Mouse (Mus musculus) forebrain, embryonic 12.5 days (tissue): ENCODE measurements around the gene Prkar2b. TPM values are rescaled to one million over a fixed set of nuclear protein-coding genes. Genes with fewer than 3 reads are reported as not detected.

Experiments used
- ATAC-seq: fragments of 200-750 bp; cut with Nextera tagmentation; 2 replicates; pipeline ENCODE4 v1.8.0; 2017; ENCODE audit warnings: moderate TSS enrichment; ENCODE audit not compliant: low FRiP score
- H3K27ac ChIP-seq: fragments of 300-500 bp; sonication (generic); 2 replicates; pipeline ENCODE4 v1.5.1; 2016; ENCODE audit warnings: mild to moderate bottlenecking
- H3K27me3 ChIP-seq: fragments of 300-500 bp; sonication (generic); 2 replicates; pipeline ENCODE4 v1.6.1; 2016; ENCODE audit warnings: mild to moderate bottlenecking
- H3K36me3 ChIP-seq: fragments of 300-500 bp; sonication (generic); replicated peaks from 2 replicates; pipeline ENCODE4 v1.6.1; 2016; ENCODE audit warnings: mild to moderate bottlenecking
- H3K4me1 ChIP-seq: fragments of 300-500 bp; sonication (generic); 2 replicates; pipeline ENCODE4 v1.6.1; 2016
- H3K4me2 ChIP-seq: fragments of 300-500 bp; sonication (generic); 2 replicates; pipeline ENCODE4 v1.6.1; 2016; ENCODE audit warnings: mild to moderate bottlenecking, moderate library complexity
- H3K4me3 ChIP-seq: fragments of 300-500 bp; sonication (generic); replicated peaks from 2 replicates; pipeline ENCODE4 v1.5.1; 2016; ENCODE audit warnings: mild to moderate bottlenecking
- H3K9ac ChIP-seq: fragments of 300-500 bp; sonication (generic); 2 replicates; pipeline ENCODE4 v1.6.1; 2016; ENCODE audit warnings: mild to moderate bottlenecking
- H3K9me3 ChIP-seq: fragments of 300-500 bp; sonication (generic); 2 replicates; pipeline ENCODE4 v1.6.1; 2016
- WGBS: fragments of 180-500 bp; shearing (Covaris S2); methylation state at CpG from one replicate; pipeline ENCODE4 v1.1.7; 2016; 5-methylcytosine and 5-hydroxymethylcytosine counted together
- polyA plus RNA-seq: library from polyadenylated mRNA; unstranded; fragments of >200 nt; fragmentation: Nextera tagmentation; extraction: Ambion mirVana; gene quantifications from 2 replicates; pipeline ENCODE4 v1.2.1, GENCODE M21; 2016

Prkar2b gene
- polyA plus RNA-seq, 1 experiment from 2014 or later = 68.4 TPM

- Histone ChIP-seq H3K9me3 (no peaks in the 10 kb centered on the region), H3K4me1 (peaks cover 34% of the 10 kb centered on the region), H3K27me3 (no peaks in the 10 kb centered on the region), H3K36me3 (0 out of 2 replicates have a peak, but pooled peaks cover 3% of the 10 kb centered on the region), H3K4me3 (no peak overlapping the region), H3K9ac (no peak overlapping the region), H3K27ac (no peak overlapping the region), H3K4me2 (peak overlapping the region; percentile 13)
- no peak for ATAC-seq
- 73% methylated on average over 12 of the region's 12 CpGs for WGBS
Measured at GRCm38 (mm10) chr12:32057461-32058199, 3.5 kb downstream of the Prkar2b start.

- H3K9ac ChIP-seq = no peak overlapping the region
- WGBS = 93% methylated on average over 3 of the region's 3 CpGs
- no peak overlapping the region for H3K27ac ChIP-seq
- no peaks in the 10 kb centered on the region for H3K27me3 ChIP-seq
- no peak for ATAC-seq
- H3K9me3 ChIP-seq = no peaks in the 10 kb centered on the region
- no peak overlapping the region for H3K4me3 ChIP-seq
- H3K4me2 ChIP-seq = no peak overlapping the region
- 0 out of 2 replicates have a peak, but pooled peaks cover 3% of the 10 kb centered on the region for H3K36me3 ChIP-seq
- peaks cover 33% of the 10 kb centered on the region for H3K4me1 ChIP-seq
Measured at GRCm38 (mm10) chr12:32055797-32056196, 5.3 kb downstream of the Prkar2b start.

GRCm38 (mm10) chr12:32054476-32055166, 6.5 kb downstream of the Prkar2b start:
- Histone ChIP-seq H3K4me1 (peaks cover 31% of the 10 kb centered on the region), H3K9me3 (no peaks in the 10 kb centered on the region), H3K4me3 (no peak overlapping the region), H3K27ac (no peak overlapping the region; the same call in 1 of the 2 replicates), H3K9ac (no peak overlapping the region), H3K27me3 (no peaks in the 10 kb centered on the region), H3K4me2 (no peak overlapping the region), H3K36me3 (0 out of 2 replicates have a peak, but pooled peaks cover 3% of the 10 kb centered on the region)
- WGBS = 66% methylated on average over 9 of the region's 9 CpGs
- no peak for ATAC-seq

DNA sequence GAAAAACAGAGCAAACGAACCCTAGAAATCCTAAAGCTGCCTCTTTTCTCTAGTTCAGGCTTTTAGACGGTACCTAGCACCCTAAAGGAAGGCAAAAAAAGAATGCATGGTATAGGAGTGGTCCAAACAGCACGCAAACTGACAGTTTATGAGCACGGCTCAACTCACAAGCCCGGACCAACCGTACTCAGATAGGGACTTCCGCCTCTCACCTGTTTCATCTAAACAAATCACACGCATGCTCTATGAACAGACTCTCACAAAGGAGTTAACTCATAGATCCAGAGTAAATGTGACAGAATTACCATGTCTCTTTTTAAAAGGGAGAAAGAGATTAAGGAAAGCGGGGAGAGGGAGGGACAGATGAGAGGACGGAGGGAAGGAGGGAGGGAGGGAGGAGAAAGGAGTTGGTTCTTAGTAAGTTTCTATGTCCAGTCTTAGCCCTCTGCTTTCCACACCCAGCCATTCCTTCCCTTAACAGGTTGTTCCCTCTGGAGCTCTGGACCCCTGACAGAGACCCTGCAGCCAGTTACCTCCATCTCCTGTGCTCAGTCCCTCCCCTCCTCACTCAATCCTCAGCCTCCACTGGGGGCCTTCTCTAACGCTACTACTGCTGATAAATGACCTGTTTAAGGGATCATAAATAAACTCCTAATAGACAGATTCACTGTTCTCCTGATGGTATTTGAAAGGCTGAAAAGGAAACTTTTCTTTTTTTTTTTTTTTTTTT, 7.3 kb downstream of the Prkar2b start:
- Histone ChIP-seq H3K4me3 (no peak overlapping the region), H3K27me3 (no peaks in the 10 kb centered on the region), H3K9ac (no peak overlapping the region), H3K4me2 (no peak overlapping the region), H3K9me3 (no peaks in the 10 kb centered on the region), H3K36me3 (0 out of 2 replicates have a peak, but pooled peaks cover 3% of the 10 kb centered on the region), H3K27ac (no peak overlapping the region), H3K4me1 (peaks cover 24% of the 10 kb centered on the region)
- WGBS = 58% methylated on average over 11 of the region's 11 CpGs
- no peak for ATAC-seq

GRCm38 (mm10) chr12:32052882-32053281, 8.2 kb downstream of the Prkar2b start:
- ATAC-seq = no peak
- H3K4me3 ChIP-seq = no peak overlapping the region
- WGBS = 91% methylated on average over 4 of the region's 4 CpGs

GRCm38 (mm10) chr12:32050165-32050564, 10.9 kb downstream of the Prkar2b start:
- Histone ChIP-seq H3K27ac (no peak overlapping the region), H3K9ac (no peak overlapping the region), H3K4me1 (peaks cover 12% of the 10 kb centered on the region), H3K36me3 (no peaks in the 10 kb centered on the region), H3K9me3 (no peaks in the 10 kb centered on the region), H3K4me2 (no peak overlapping the region), H3K27me3 (no peaks in the 10 kb centered on the region), H3K4me3 (no peak overlapping the region)
- 77% methylated on average over 5 of the region's 5 CpGs for WGBS
- no peak for ATAC-seq

More at GRCm38 (mm10) chr12:32052882-32053281, 8.2 kb downstream of the Prkar2b start:
- Histone ChIP-seq H3K27me3 (no peaks in the 10 kb centered on the region), H3K27ac (no peak overlapping the region), H3K36me3 (0 out of 2 replicates have a peak, but pooled peaks cover 3% of the 10 kb centered on the region), H3K9me3 (no peaks in the 10 kb centered on the region), H3K9ac (no peak overlapping the region), H3K4me1 (peaks cover 15% of the 10 kb centered on the region), H3K4me2 (no peak overlapping the region)

GRCm38 (mm10) chr12:32045566-32046330, 15.3 kb downstream of the Prkar2b start:
- H3K4me3 ChIP-seq = no peak overlapping the region
- ATAC-seq = no peak
- H3K9me3 ChIP-seq = no peaks in the 10 kb centered on the region
- no peaks in the 10 kb centered on the region for H3K27me3 ChIP-seq
- H3K27ac ChIP-seq = no peak overlapping the region
- H3K4me2 ChIP-seq = no peak overlapping the region
- no peaks in the 10 kb centered on the region for H3K36me3 ChIP-seq
- 84% methylated on average over 17 of the region's 17 CpGs for WGBS
- no peaks in the 10 kb centered on the region; the same call in 1 of the 2 replicates for H3K4me1 ChIP-seq
- H3K9ac ChIP-seq = no peak overlapping the region

DNA sequence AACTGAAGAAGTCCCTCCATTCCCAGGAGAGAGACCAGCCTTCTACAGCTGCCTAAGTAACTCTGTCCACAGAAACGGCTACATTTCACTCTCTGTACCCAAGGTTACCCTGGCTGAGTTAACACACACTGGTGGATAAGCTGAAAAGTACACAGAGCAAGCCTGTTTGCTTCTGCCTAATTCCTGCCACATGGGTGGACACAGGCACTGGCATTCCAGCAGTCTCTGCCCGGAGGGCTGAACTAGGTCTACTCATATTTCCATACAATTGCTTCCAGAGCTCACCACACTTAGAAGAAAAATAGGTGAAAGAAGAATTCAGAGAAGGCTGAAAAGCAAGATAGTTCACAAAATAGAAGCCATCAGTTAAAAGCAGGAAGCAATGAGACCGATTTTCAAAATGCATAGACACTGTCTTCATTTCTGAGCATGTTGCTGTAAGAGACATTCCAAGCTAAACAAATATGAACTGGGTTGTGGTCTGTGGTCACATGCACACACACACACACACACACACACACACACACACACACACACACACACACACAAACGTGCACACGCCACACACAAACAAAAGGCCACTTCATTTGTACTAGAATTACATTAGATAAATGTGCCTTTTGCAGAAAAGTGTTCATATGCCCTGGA, 16.5 kb downstream of the Prkar2b start:
- no peaks in the 10 kb centered on the region for H3K9me3 ChIP-seq
- H3K9ac ChIP-seq = no peak overlapping the region
- H3K4me2 ChIP-seq = no peak overlapping the region
- H3K4me1 ChIP-seq = no peaks in the 10 kb centered on the region; the same call in 1 of the 2 replicates
- no peaks in the 10 kb centered on the region for H3K27me3 ChIP-seq
- no peaks in the 10 kb centered on the region for H3K36me3 ChIP-seq
- 0 out of 2 replicates have a peak, but pooled peaks have one; percentile 57 for ATAC-seq
- H3K4me3 ChIP-seq = no peak overlapping the region
- H3K27ac ChIP-seq = 0 out of 2 replicates have a peak overlapping the region, but pooled peaks have one; percentile 31
- 68% methylated on average over 5 of the region's 5 CpGs for WGBS

- Histone ChIP-seq H3K9ac (no peak overlapping the region), H3K4me3 (no peak overlapping the region), H3K4me1 (no peaks in the 10 kb centered on the region), H3K36me3 (no peaks in the 10 kb centered on the region), H3K9me3 (no peaks in the 10 kb centered on the region), H3K27ac (no peak overlapping the region), H3K27me3 (no peaks in the 10 kb centered on the region), H3K4me2 (no peak overlapping the region)
- 92% methylated on average over 6 of the region's 6 CpGs for WGBS
- ATAC-seq = no peak
Measured at GRCm38 (mm10) chr12:32033536-32033935, 27.6 kb downstream of the Prkar2b start.

GRCm38 (mm10) chr12:32032917-32033316, 28.2 kb downstream of the Prkar2b start:
- Histone ChIP-seq H3K4me1 (no peaks in the 10 kb centered on the region), H3K4me3 (no peak overlapping the region), H3K27me3 (no peaks in the 10 kb centered on the region), H3K9me3 (no peaks in the 10 kb centered on the region), H3K27ac (no peak overlapping the region), H3K4me2 (no peak overlapping the region), H3K36me3 (no peaks in the 10 kb centered on the region), H3K9ac (no peak overlapping the region)
- WGBS = 93% methylated on average over 7 of the region's 7 CpGs
- ATAC-seq = no peak

- 83% methylated on average over 3 of the region's 3 CpGs for WGBS
- no peak; the same call in 1 of the 2 replicates for ATAC-seq
- Histone ChIP-seq H3K27me3 (no peaks in the 10 kb centered on the region), H3K4me2 (no peak overlapping the region), H3K9me3 (no peaks in the 10 kb centered on the region), H3K9ac (no peak overlapping the region), H3K27ac (no peak overlapping the region), H3K36me3 (no peaks in the 10 kb centered on the region), H3K4me1 (0 out of 2 replicates have a peak, but pooled peaks cover 4% of the 10 kb centered on the region), H3K4me3 (no peak overlapping the region)
Measured at GRCm38 (mm10) chr12:32018376-32018750, 42.7 kb downstream of the Prkar2b start.
